Mouse (Mus musculus): ENCODE data around the gene Rhbg. TPM values are rescaled to one million over a fixed set of nuclear protein-coding genes. Genes with fewer than 3 reads are reported as not detected.

Rhbg gene
- total and polyA plus RNA-seq, 3 experiments, result not detected

DNA sequence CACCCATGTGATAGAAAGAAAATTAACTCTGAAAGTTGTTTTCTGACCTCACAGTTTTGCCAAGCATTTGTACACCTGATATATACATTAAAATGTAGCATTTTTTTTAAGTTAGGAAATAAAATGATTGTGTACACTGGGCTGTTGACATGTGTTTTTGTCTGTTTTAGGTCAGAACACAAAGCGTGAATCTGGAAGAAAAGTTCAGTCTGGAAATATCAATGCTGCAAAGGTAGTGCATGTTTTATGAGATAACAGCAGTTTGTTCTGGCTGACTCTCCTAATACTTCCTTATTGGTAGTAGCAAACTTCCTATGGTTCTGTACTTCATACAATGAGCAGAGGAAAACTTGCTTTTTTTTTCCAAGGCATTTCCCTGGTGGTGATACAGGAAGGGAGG is 44.7 kb upstream of the Rhbg start (continued):
- TF ChIP-seq NRF1 (IDR thresholded peaks at IDR 0.05; ENCODE audit: insufficient read depth, low read depth, low read length, poor library complexity, severe bottlenecking) (no peak), MAFK (IDR thresholded peaks at IDR 0.05; ENCODE audit: borderline replicate concordance, low read depth, low read length) (no peak), BHLHE40 (IDR thresholded peaks at IDR 0.05; ENCODE audit: borderline replicate concordance, low read depth, low read length) (no peak), POLR2A (IDR thresholded peaks at IDR 0.05; ENCODE audit: control insufficient read depth in 1 of 2, insufficient read depth in 1 of 2, low read depth in 1 of 2, low read length in 2 of 2, poor library complexity in 1 of 2) (no peak), ETS1 (IDR thresholded peaks at IDR 0.05; ENCODE audit: low read depth, low read length) (no peak), GATA1 (IDR thresholded peaks at IDR 0.05; ENCODE audit: low read depth, low read length) (peak; percentile 79), CHD1 (IDR thresholded peaks at IDR 0.05; ENCODE audit: low read depth, low read length) (0 out of 2 replicates have a peak, but pooled peaks have one; percentile 49), KAT2A (conservative IDR thresholded peaks at IDR 0.05; ENCODE audit: low read depth, low read length) (no peak), TAL1 (IDR thresholded peaks at IDR 0.05; ENCODE audit: low read length) (peak; percentile 81), MXI1 (IDR thresholded peaks at IDR 0.05; ENCODE audit: low read depth, low read length) (peak; percentile 71), POLR2AphosphoS2 (IDR thresholded peaks at IDR 0.05; ENCODE audit: low read length) (no peak), USF1 (IDR thresholded peaks at IDR 0.05; ENCODE audit: low read depth, low read length) (no peak), MAZ (IDR thresholded peaks at IDR 0.05; ENCODE audit: low read depth, low read length) (no peak), ZC3H11A (IDR thresholded peaks at IDR 0.05; ENCODE audit: low read depth, low read length) (no peak), MEF2A (IDR thresholded peaks at IDR 0.05; ENCODE audit: extremely low read depth, insufficient replicate concordance, low read depth, low read length, poor library complexity, severe bottlenecking) (no peak), EP300 (IDR thresholded peaks at IDR 0.05; ENCODE audit: low read depth in 1 of 2, low read length in 2 of 2) (peak; percentile 57 to 76; a peak in 2 of 4 replicates), UBTF (IDR thresholded peaks at IDR 0.05; ENCODE audit: borderline replicate concordance, insufficient read depth, low read depth, low read length) (no peak), MYB (IDR thresholded peaks at IDR 0.05; ENCODE audit: low read depth, low read length) (no peak)

DNA sequence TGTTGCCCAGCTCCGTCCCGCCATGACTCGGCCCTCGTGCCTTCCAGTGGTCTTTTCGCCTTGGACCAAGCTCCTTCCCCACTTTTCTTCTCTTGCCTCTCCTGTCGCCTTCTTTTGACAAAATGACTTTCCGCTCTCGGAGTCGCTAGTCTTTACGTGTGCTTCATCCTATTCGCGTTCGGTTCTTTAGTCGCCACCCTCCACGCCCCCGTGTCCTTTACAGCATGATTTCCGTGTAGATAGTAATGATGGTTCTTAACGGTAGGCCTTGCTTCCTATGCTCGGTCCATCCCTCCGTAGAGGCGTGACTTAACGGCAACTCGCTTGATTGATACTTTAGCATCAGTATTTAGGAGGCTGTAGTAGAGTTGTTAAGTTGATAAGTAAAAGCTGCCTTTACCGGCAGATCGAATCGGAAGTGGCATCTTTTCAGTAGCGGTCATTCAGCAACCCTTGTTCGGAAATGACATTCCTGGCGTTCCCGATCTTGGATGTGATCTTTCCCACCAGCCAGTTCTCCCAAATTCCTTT is 42.9 kb upstream of the Rhbg start:
- DNase-seq (ENCODE audit: low read depth, low spot score), result peak; percentile 90
- H3K4me3 ChIP-seq (ENCODE audit: control insufficient read depth in 1 of 2, insufficient read depth in 1 of 2, low read depth in 2 of 2, low read length in 2 of 2), result peak overlapping the region; percentile 80 to 83
- peak; percentile 84 for TF ChIP-seq SIN3A (IDR thresholded peaks at IDR 0.05; ENCODE audit: low read length)
- TF ChIP-seq MXI1 (IDR thresholded peaks at IDR 0.05; ENCODE audit: low read depth, low read length), result peak; percentile 84
- peak; percentile 42 for TF ChIP-seq GATA1 (IDR thresholded peaks at IDR 0.05; ENCODE audit: low read depth, low read length)
- TF ChIP-seq TBP (IDR thresholded peaks at IDR 0.05; ENCODE audit: low read depth, low read length), result peak; percentile 8; the same call in 1 of the 2 replicates
- no peak; a peak in 1 of 4 replicates for TF ChIP-seq EP300 (IDR thresholded peaks at IDR 0.05; ENCODE audit: low read depth in 1 of 2, low read length in 2 of 2)
- TF ChIP-seq CHD1 (IDR thresholded peaks at IDR 0.05; ENCODE audit: low read depth, low read length), result peak; percentile 71
- TF ChIP-seq HCFC1 (IDR thresholded peaks at IDR 0.05; ENCODE audit: low read depth, low read length), result no peak
- no peak for TF ChIP-seq MEF2A (IDR thresholded peaks at IDR 0.05; ENCODE audit: extremely low read depth, insufficient replicate concordance, low read depth, low read length, poor library complexity, severe bottlenecking)
- TF ChIP-seq KAT2A (conservative IDR thresholded peaks at IDR 0.05; ENCODE audit: low read depth, low read length), result peak; percentile 0; the same call in 1 of the 2 replicates
- no peak for TF ChIP-seq ZNF384 (IDR thresholded peaks at IDR 0.05; ENCODE audit: low read depth, low read length)
- TF ChIP-seq MAFK (IDR thresholded peaks at IDR 0.05; ENCODE audit: borderline replicate concordance, low read depth, low read length), result no peak
- no peak for TF ChIP-seq ZC3H11A (IDR thresholded peaks at IDR 0.05; ENCODE audit: low read depth, low read length)

More for the DNA sequence above, 42.9 kb upstream of the Rhbg start:
- Histone ChIP-seq H3K27ac (ENCODE audit: control insufficient read depth, low read depth, low read length) (peak overlapping the region; percentile 89), H3K27me3 (ENCODE audit: control insufficient read depth in 1 of 2, insufficient read depth in 2 of 2, low read length in 2 of 2) (no peaks in the 10 kb centered on the region), H3K79me2 (ENCODE audit: control insufficient read depth, insufficient read depth, low read length, poor library complexity) (peaks cover 42% of the 10 kb centered on the region), H3K36me3 (ENCODE audit: control insufficient read depth in 1 of 2, insufficient read depth in 2 of 2, low read length in 2 of 2) (peaks cover 24 to 37% of the 10 kb centered on the region in 2 experiments), H3K9me3 (replicated peaks; ENCODE audit: insufficient read depth, low read length) (no peaks in the 10 kb centered on the region), H3K4me1 (ENCODE audit: control insufficient read depth in 1 of 2, insufficient read depth in 2 of 2, low read length in 2 of 2) (peaks cover 7 to 11% of the 10 kb centered on the region in 2 experiments), H3K9ac (ENCODE audit: control insufficient read depth, low read depth, low read length, poor library complexity, severe bottlenecking) (peak overlapping the region; percentile 85)

All from MEL (cell line).